Mouse (Mus musculus) kidney, adult 8-10 months (tissue): ENCODE results near the gene Pafah1b2.
A peak's percentile ranks its signal among the peaks of the same experiment; 100 is the strongest.

Experiments used
- DNase-seq, 2 experiments: peaks; one replicate each; pipeline ENCODE4 v3.0.0; 2022

Gene Pafah1b2

GRCm38 (mm10) chr9:45980611-45981010, 31.9 kb downstream of the Pafah1b2 start:
- DNase-seq: no peak

- no peak for DNase-seq
Observed at GRCm38 (mm10) chr9:45979778-45980177, 32.7 kb downstream of the Pafah1b2 start.

- DNase-seq: no peak
Observed at GRCm38 (mm10) chr9:45976884-45977283, 35.6 kb downstream of the Pafah1b2 start.

GRCm38 (mm10) chr9:45963577-45963976, 48.9 kb downstream of the Pafah1b2 start:
- DNase-seq: no peak

- DNase-seq: no peak
Observed at GRCm38 (mm10) chr9:45961855-45962254, 50.6 kb downstream of the Pafah1b2 start.

GRCm38 (mm10) chr9:45959661-45960060, 52.8 kb downstream of the Pafah1b2 start:
- no peak for DNase-seq

GRCm38 (mm10) chr9:45958851-45959250, 53.6 kb downstream of the Pafah1b2 start:
- no peak for DNase-seq

- DNase-seq: no peak
Observed at GRCm38 (mm10) chr9:45958023-45958670, 54.3 kb downstream of the Pafah1b2 start.

- DNase-seq: peak; percentile 86 to 91
Observed at GRCm38 (mm10) chr9:45955107-45955963, 57.2 kb downstream of the Pafah1b2 start, which contains the start of gene Sidt2. TSS of gene Sidt2 (minus strand) at chr9:45955258.

- peak; percentile 62 to 63 for DNase-seq
Observed at GRCm38 (mm10) chr9:45954294-45955106, 58.0 kb downstream of the Pafah1b2 start.

GRCm38 (mm10) chr9:45953511-45954293, 58.8 kb downstream of the Pafah1b2 start:
- no peak for DNase-seq

- DNase-seq: no peak
Observed at GRCm38 (mm10) chr9:45952890-45953289, 59.6 kb downstream of the Pafah1b2 start.

GRCm38 (mm10) chr9:45952057-45952456, 60.4 kb downstream of the Pafah1b2 start:
- no peak for DNase-seq

- DNase-seq: no peak
Observed at GRCm38 (mm10) chr9:45946872-45947183, 65.7 kb downstream of the Pafah1b2 start.

- no peak for DNase-seq
Observed at GRCm38 (mm10) chr9:45946182-45946871, 66.2 kb downstream of the Pafah1b2 start.

GRCm38 (mm10) chr9:45945721-45946120, 66.8 kb downstream of the Pafah1b2 start:
- no peak for DNase-seq

GRCm38 (mm10) chr9:45944506-45945400, 67.7 kb downstream of the Pafah1b2 start:
- no peak for DNase-seq

- DNase-seq: no peak
Observed at GRCm38 (mm10) chr9:45943628-45944505, 68.6 kb downstream of the Pafah1b2 start.

GRCm38 (mm10) chr9:45942916-45943315, 69.6 kb downstream of the Pafah1b2 start:
- DNase-seq: no peak

GRCm38 (mm10) chr9:45942464-45942863, 70.0 kb downstream of the Pafah1b2 start:
- no peak for DNase-seq
